Mouse (Mus musculus) ES-E14 (cell line): Measurements from ENCODE around the gene Gm20867. TPM values are rescaled to one million over a fixed set of nuclear protein-coding genes. Genes with fewer than 3 reads are reported as not detected.
"Not testable (repeated sequence)": the region's sequence is repeated elsewhere in the genome, so short reads cannot be mapped to it uniquely, and the experiment has no call there.

Experiments used
- DNase-seq: peaks from one replicate; pipeline ENCODE4 v3.0.0-alpha.2; 2013; ENCODE audit warnings: low read depth, low spot score
- H3K27ac ChIP-seq: 2 replicates; pipeline ENCODE4 v1.5.1; 2012; ENCODE audit warnings: low read depth, mild to moderate bottlenecking, low read length, moderate library complexity, mixed read lengths; ENCODE audit not compliant: poor library complexity, insufficient read depth, severe bottlenecking
- H3K36me3 ChIP-seq: 2 replicates; pipeline ENCODE4 v1.6.1; 2012; ENCODE audit warnings: mild to moderate bottlenecking, low read length, moderate library complexity, mixed read lengths; ENCODE audit not compliant: control insufficient read depth, poor library complexity, insufficient read depth, severe bottlenecking
- H3K4me1 ChIP-seq, 2 experiments: fragments of 150-350 bp in 1 of 2; sonication (generic) in 1 of 2; 2 replicates each; pipeline ENCODE4 v1.6.1; 2012; ENCODE audit warnings: low read length in 2 of 2, mild to moderate bottlenecking in 1 of 2, mixed read lengths in 1 of 2; ENCODE audit not compliant: control insufficient read depth in 2 of 2, insufficient read depth in 2 of 2, poor library complexity in 1 of 2
- H3K4me3 ChIP-seq, 2 experiments: fragments of 150-350 bp in 1 of 2; sonication (generic) in 1 of 2; 2 replicates each; pipeline ENCODE4 v1.5.1; 2012; ENCODE audit warnings: low read length in 2 of 2, low read depth in 1 of 2, mild to moderate bottlenecking in 1 of 2, mixed read lengths in 1 of 2; ENCODE audit not compliant: insufficient read depth in 1 of 2, poor library complexity in 1 of 2, severe bottlenecking in 1 of 2
- H3K9ac ChIP-seq: 2 replicates; pipeline ENCODE4 v1.6.1; 2012; ENCODE audit warnings: low read depth, mild to moderate bottlenecking, low read length, mixed read lengths; ENCODE audit not compliant: poor library complexity, insufficient read depth, severe bottlenecking
- H3K9me3 ChIP-seq: fragments of 150-350 bp; sonication (generic); 2 replicates; pipeline ENCODE4 v1.6.1; 2012; ENCODE audit warnings: low read depth, mild to moderate bottlenecking, low read length; ENCODE audit not compliant: control insufficient read depth, insufficient read depth
- in situ Hi-C, 2 experiments: fragments of 600-800 bp; cut with MboI; formaldehyde crosslinking; loops; one replicate each; pipeline ENCODE4 v1.15.1; 2025; ENCODE audit warnings: low sequenced_read_pairs in 2 of 2, inconsistent platforms in 1 of 2; ENCODE audit not compliant: unreplicated experiment in 2 of 2
- total RNA-seq: library from RNA; depleted of rRNA; stranded (reverse); fragments of 300-350 nt; gene quantifications from 2 replicates; pipeline ENCODE4 v1.2.3, GENCODE M21; 2012; rRNA removed

Gene Gm20867
- not detected in 2 replicates for total RNA-seq

DNA sequence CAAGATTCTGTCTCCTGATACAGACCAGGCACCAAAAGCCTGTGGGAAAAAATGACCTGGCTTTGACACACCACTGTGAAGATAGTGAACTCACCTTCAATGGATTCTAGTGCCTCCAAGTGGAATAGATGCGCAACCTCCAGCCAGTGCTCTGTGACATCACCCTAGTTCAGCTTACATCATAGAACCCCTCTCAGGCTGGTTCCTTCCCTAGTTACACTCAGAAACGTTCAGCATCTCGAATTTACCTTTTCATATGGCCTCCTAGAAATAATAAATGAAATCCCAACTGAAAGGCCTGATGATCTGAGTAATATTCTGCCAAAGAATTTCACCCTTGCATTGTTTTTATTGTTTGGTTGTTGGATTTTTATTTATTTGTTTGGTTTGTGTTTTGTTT is at the start of gene Gm20867:
Gm20867 (minus strand) TSS at position 101 of the 400 bp plus-strand sequence.
- H3K9me3 ChIP-seq, DNase-seq, H3K9ac ChIP-seq, H3K36me3 ChIP-seq, in situ Hi-C loops, H3K4me1 ChIP-seq, H3K4me3 ChIP-seq, H3K27ac ChIP-seq: not testable (repeated sequence)

Other genes starting within 250 kb of the Gm20867 start
- gene Gm29564, start 249.8 kb upstream of the Gm20867 start, total RNA-seq = not detected in 2 replicates